7 mouse cellular contexts compared by ENCODE assay signal in genomic region chr4:142617676-142618075, GRCm38 (mm10).
DNase-seq lines count a peak whose midpoint lies in the region; ATAC-seq lines count a peak whose summit lies in the region.

No protein-coding gene starts in this region.

- peak; percentile 46 for DNase-seq in hindbrain, embryonic 10.5 days (ENCODE audit: low spot score)
- peak; percentile 13 for DNase-seq in lung, postnatal 10 days
- no peak for DNase-seq in lung, adult 18-20 months
- peak; percentile 14 to 35 for DNase-seq in adrenal gland, postnatal 36 days
- DNase-seq in neural tube, embryonic 11.5 days (ENCODE audit: low spot score), result peak; percentile 40
- no peak for DNase-seq in B cell, adult 2 months

- no peak for ATAC-seq in hindbrain, embryonic 16.5 days
- ATAC-seq in neural tube, embryonic 11.5 days (ENCODE audit: insufficient read depth, low FRiP score, low TSS enrichment), result no peak

- H3K9ac ChIP-seq in hindbrain, embryonic 16.5 days (ENCODE audit: low read depth, low read length), result no peak overlapping the region
- no peak overlapping the region for H3K9ac ChIP-seq in neural tube, embryonic 11.5 days (ENCODE audit: low read length)

- H3K9me3 ChIP-seq in hindbrain, embryonic 10.5 days, result no peaks in the 10 kb centered on the region
- no peaks in the 10 kb centered on the region for H3K9me3 ChIP-seq in hindbrain, embryonic 16.5 days (ENCODE audit: control insufficient read depth, low read length)
- H3K9me3 ChIP-seq in neural tube, embryonic 11.5 days (ENCODE audit: control insufficient read depth, low read length), result no peaks in the 10 kb centered on the region

- peaks cover 8% of the 10 kb centered on the region; the same call in 1 of the 2 replicates for H3K27me3 ChIP-seq in hindbrain, embryonic 10.5 days (ENCODE audit: insufficient read depth, poor library complexity, severe bottlenecking)
- no peaks in the 10 kb centered on the region for H3K27me3 ChIP-seq in hindbrain, embryonic 16.5 days (replicated peaks; ENCODE audit: control insufficient read depth, insufficient read depth, low read length)
- no peaks in the 10 kb centered on the region for H3K27me3 ChIP-seq in neural tube, embryonic 11.5 days (ENCODE audit: control insufficient read depth, insufficient read depth, low read length)

- no peak overlapping the region for H3K4me3 ChIP-seq in hindbrain, embryonic 10.5 days
- H3K4me3 ChIP-seq in hindbrain, embryonic 16.5 days (ENCODE audit: low read length), result no peak overlapping the region
- H3K4me3 ChIP-seq in neural tube, embryonic 11.5 days (ENCODE audit: low read depth, low read length), result no peak overlapping the region

- 68% methylated on average over 5 of the region's 5 CpGs for WGBS in hindbrain, embryonic 10.5 days
- WGBS in hindbrain, embryonic 16.5 days, result 69% methylated on average over 5 of the region's 5 CpGs
- 72% methylated on average over 5 of the region's 5 CpGs for WGBS in neural tube, embryonic 11.5 days

- H3K36me3 ChIP-seq in hindbrain, embryonic 10.5 days, result no peaks in the 10 kb centered on the region
- H3K36me3 ChIP-seq in hindbrain, embryonic 16.5 days (ENCODE audit: control insufficient read depth, insufficient read depth, low read length), result no peaks in the 10 kb centered on the region
- H3K36me3 ChIP-seq in neural tube, embryonic 11.5 days (ENCODE audit: control insufficient read depth, insufficient read depth, low read length), result no peaks in the 10 kb centered on the region

- no peak overlapping the region for H3K4me2 ChIP-seq in hindbrain, embryonic 16.5 days (ENCODE audit: low read length)
- H3K4me2 ChIP-seq in neural tube, embryonic 11.5 days (ENCODE audit: low read depth), result no peak overlapping the region

- no peak overlapping the region for H3K27ac ChIP-seq in hindbrain, embryonic 10.5 days
- H3K27ac ChIP-seq in hindbrain, embryonic 16.5 days (ENCODE audit: low read depth, low read length), result no peak overlapping the region
- no peak overlapping the region for H3K27ac ChIP-seq in neural tube, embryonic 11.5 days (ENCODE audit: low read depth, low read length)

- peaks cover 30% of the 10 kb centered on the region for H3K4me1 ChIP-seq in hindbrain, embryonic 10.5 days (replicated peaks)
- peaks cover 3% of the 10 kb centered on the region; the same call in 1 of the 2 replicates for H3K4me1 ChIP-seq in hindbrain, embryonic 16.5 days (ENCODE audit: control insufficient read depth, insufficient read depth, low read depth, low read length)
- peaks cover 9% of the 10 kb centered on the region for H3K4me1 ChIP-seq in neural tube, embryonic 11.5 days (ENCODE audit: control insufficient read depth, insufficient read depth, low read length)

Comparison
In these comparisons a context has a peak if more than half of its experiments do, and no peak if none do; other contexts are left out.
1. DNase-seq: peak in hindbrain, embryonic 10.5 days (single experiment), lung, postnatal 10 days (single experiment), adrenal gland, postnatal 36 days (2 of 2) and neural tube, embryonic 11.5 days (single experiment); none in lung, adult 18-20 months (0 of 2) and B cell, adult 2 months (0 of 2).